Comparison of ENCODE assay signal across 17 mouse cellular contexts in genomic region chr6:121250406-121250805, GRCm38 (mm10). TPM values are rescaled to one million over a fixed set of nuclear protein-coding genes. Genes with fewer than 3 reads are reported as not detected.
DNase-seq lines count a peak whose midpoint lies in the region; ATAC-seq and TF ChIP-seq lines count a peak whose summit lies in the region.
"Had no signal": no experiment of that assay in that cellular context is flagged by ENCODE, and none has a peak within 500 bp of the region (broad histone marks: within the 10 kb centered on the region; RNA-seq: fewer than 3 reads in every experiment).

No protein-coding gene starts in this region.

- H3K36me3 ChIP-seq in kidney, adult 2 months (ENCODE audit: control insufficient read depth, insufficient read depth, low read length) = peaks cover 3% of the 10 kb centered on the region; the same call in 1 of the 2 replicates
- H3K36me3 ChIP-seq in kidney, embryonic 15.5 days = no peaks in the 10 kb centered on the region
- peaks cover 11% of the 10 kb centered on the region; the same call in 1 of the 2 replicates for H3K36me3 ChIP-seq in liver, adult 2 months (ENCODE audit: control insufficient read depth, insufficient read depth, low read length)
- H3K36me3 ChIP-seq in CH12.LX (replicated peaks in 1 of 2; ENCODE audit: control insufficient read depth in 1 of 2, insufficient read depth in 1 of 2, low read length in 1 of 2) = no peaks in the 10 kb centered on the region
- H3K36me3 ChIP-seq in hindbrain, embryonic 13.5 days = no peaks in the 10 kb centered on the region
- H3K36me3 ChIP-seq: embryonic facial prominence, embryonic 12.5 days; forebrain, embryonic 15.5 days; heart, embryonic 13.5 days had no signal

- DNase-seq in kidney, adult 2 months = peak; percentile 68
- peak; percentile 90 for DNase-seq in liver, adult 2 months (ENCODE audit: extremely low read depth, low read depth, low spot score)
- no peak for DNase-seq in liver
- no peak for DNase-seq in CH12.LX (ENCODE audit: extremely low read depth)
- DNase-seq: adrenal gland, postnatal 10 days; cerebellum, adult 11-12 months; cerebellum, adult 9-10 months; cerebellum, postnatal 25 days; gastrocnemius, postnatal 36 days; heart, adult 11 months; heart, postnatal 36 days had no signal

- no peak for TF ChIP-seq RAD21 in CH12.LX (IDR thresholded peaks at IDR 0.05; ENCODE audit: low read depth, low read length)

- peaks cover 5% of the 10 kb centered on the region; the same call in 1 of the 2 replicates for H3K4me1 ChIP-seq in kidney, adult 2 months (ENCODE audit: control insufficient read depth, insufficient read depth, low read length)
- H3K4me1 ChIP-seq in kidney, embryonic 15.5 days = 0 out of 2 replicates have a peak, but pooled peaks cover 7% of the 10 kb centered on the region
- peaks cover 24% of the 10 kb centered on the region for H3K4me1 ChIP-seq in liver, adult 2 months (ENCODE audit: control insufficient read depth, insufficient read depth, low read length)
- H3K4me1 ChIP-seq in CH12.LX (ENCODE audit: control insufficient read depth in 1 of 2, insufficient read depth in 2 of 2) = peaks cover 13 to 39% of the 10 kb centered on the region in 2 experiments
- H3K4me1 ChIP-seq in hindbrain, embryonic 13.5 days (replicated peaks) = peaks cover 6% of the 10 kb centered on the region
- H3K4me1 ChIP-seq: embryonic facial prominence, embryonic 12.5 days had no signal

- no peak overlapping the region for H3K4me3 ChIP-seq in kidney, adult 2 months (ENCODE audit: insufficient read depth, low read depth, low read length)
- no peak overlapping the region for H3K4me3 ChIP-seq in kidney, embryonic 15.5 days (replicated peaks)
- no peak overlapping the region for H3K4me3 ChIP-seq in liver, adult 2 months (ENCODE audit: insufficient read depth, low read depth, low read length)
- H3K4me3 ChIP-seq in CH12.LX (replicated peaks in 1 of 3; ENCODE audit: low read depth in 2 of 3, low read length in 2 of 3, poor library complexity in 1 of 3) = no peak overlapping the region
- H3K4me3 ChIP-seq in hindbrain, embryonic 13.5 days = no peak overlapping the region
- H3K4me3 ChIP-seq: embryonic facial prominence, embryonic 12.5 days; forebrain, embryonic 15.5 days; heart, embryonic 13.5 days had no signal

- TF ChIP-seq CTCF in kidney, adult 2 months (conservative IDR thresholded peaks at IDR 0.05; ENCODE audit: insufficient read depth, insufficient read length, low read depth, low read length) = no peak
- no peak for TF ChIP-seq CTCF in liver, adult 2 months (IDR thresholded peaks at IDR 0.05; ENCODE audit: low read depth, low read length)
- TF ChIP-seq CTCF in CH12.LX (conservative IDR thresholded peaks at IDR 0.05 in 1 of 2, IDR thresholded peaks at IDR 0.05 in 1 of 2; ENCODE audit: low read depth in 2 of 2, low read length in 2 of 2) = no peak

- WGBS in kidney, adult 2 months = 37% methylated on average over 1 of the region's 1 CpGs
- 43% methylated on average over 1 of the region's 1 CpGs for WGBS in kidney, embryonic 15.5 days
- 37% methylated on average over 1 of the region's 1 CpGs for WGBS in liver, adult 2 months
- 50% methylated on average over 1 of the region's 1 CpGs for WGBS in hindbrain, embryonic 13.5 days

- dilution Hi-C loops in CH12.LX (cut with MboI; ENCODE audit: extremely low pct_ligation_motif_present, extremely low pct_unique_long_range_greater_than_20kb, low sequenced_read_pairs) = no loop called here

- no peak overlapping the region for H3K9ac ChIP-seq in kidney, embryonic 15.5 days
- H3K9ac ChIP-seq in liver, adult 2 months (ENCODE audit: low read depth, low read length) = no peak overlapping the region
- no peak overlapping the region for H3K9ac ChIP-seq in CH12.LX (ENCODE audit: insufficient read depth, low read depth)
- no peak overlapping the region for H3K9ac ChIP-seq in hindbrain, embryonic 13.5 days
- H3K9ac ChIP-seq: embryonic facial prominence, embryonic 12.5 days; forebrain, embryonic 15.5 days; heart, embryonic 13.5 days had no signal

- in situ Hi-C loops in CH12.LX (cut with MboI; ENCODE audit: low pct_ligation_motif_present, low pct_unique_long_range_greater_than_20kb, low sequenced_read_pairs) = no loop called here

- no peak overlapping the region for H3K4me2 ChIP-seq in kidney, embryonic 15.5 days
- no peak overlapping the region for H3K4me2 ChIP-seq in CH12.LX (ENCODE audit: insufficient read depth, low read depth, poor library complexity, severe bottlenecking)
- no peak overlapping the region for H3K4me2 ChIP-seq in hindbrain, embryonic 13.5 days
- H3K4me2 ChIP-seq: embryonic facial prominence, embryonic 12.5 days; forebrain, embryonic 15.5 days; heart, embryonic 13.5 days had no signal

- H3K9me3 ChIP-seq in kidney, embryonic 15.5 days (replicated peaks) = no peaks in the 10 kb centered on the region
- H3K9me3 ChIP-seq in CH12.LX (replicated peaks; ENCODE audit: low read length) = no peaks in the 10 kb centered on the region
- H3K9me3 ChIP-seq in hindbrain, embryonic 13.5 days = no peaks in the 10 kb centered on the region
- H3K9me3 ChIP-seq: embryonic facial prominence, embryonic 12.5 days; forebrain, embryonic 15.5 days; G1E; heart, embryonic 13.5 days had no signal

- no peaks in the 10 kb centered on the region for H3K27me3 ChIP-seq in kidney, adult 2 months (replicated peaks; ENCODE audit: control insufficient read depth, insufficient read depth, low read length)
- 0 out of 2 replicates have a peak, but pooled peaks cover 5% of the 10 kb centered on the region for H3K27me3 ChIP-seq in kidney, embryonic 15.5 days
- no peaks in the 10 kb centered on the region for H3K27me3 ChIP-seq in liver, adult 2 months (ENCODE audit: control insufficient read depth, insufficient read depth, low read length)
- peaks cover 9% of the 10 kb centered on the region for H3K27me3 ChIP-seq in CH12.LX (replicated peaks)
- peaks cover 13% of the 10 kb centered on the region for H3K27me3 ChIP-seq in hindbrain, embryonic 13.5 days
- H3K27me3 ChIP-seq: forebrain, embryonic 15.5 days had no signal

- TF ChIP-seq POLR2A in kidney, adult 2 months (IDR thresholded peaks at IDR 0.05; ENCODE audit: low read depth, low read length) = no peak
- TF ChIP-seq POLR2A in liver, adult 2 months (IDR thresholded peaks at IDR 0.05; ENCODE audit: extremely low read depth, insufficient read depth, low read length) = no peak
- TF ChIP-seq POLR2A in CH12.LX (IDR thresholded peaks at IDR 0.05; ENCODE audit: low read depth, low read length) = no peak

- 0 out of 2 replicates have a peak, but pooled peaks have one; percentile 1 for TF ChIP-seq EP300 in CH12.LX (IDR thresholded peaks at IDR 0.05; ENCODE audit: low read length)

- no peak overlapping the region for H3K27ac ChIP-seq in kidney, adult 2 months (ENCODE audit: insufficient read depth, low read depth, low read length)
- no peak overlapping the region for H3K27ac ChIP-seq in kidney, embryonic 15.5 days
- H3K27ac ChIP-seq in liver, adult 2 months (replicated peaks; ENCODE audit: insufficient read depth, low read depth, low read length) = no peak overlapping the region
- H3K27ac ChIP-seq in CH12.LX (ENCODE audit: insufficient read depth, low read depth) = no peak overlapping the region
- H3K27ac ChIP-seq in hindbrain, embryonic 13.5 days = no peak overlapping the region
- H3K27ac ChIP-seq: embryonic facial prominence, embryonic 12.5 days; forebrain, embryonic 15.5 days; heart, embryonic 13.5 days had no signal

- ATAC-seq in kidney, embryonic 15.5 days (replicated peaks; ENCODE audit: low FRiP score) = no peak
- ATAC-seq in hindbrain, embryonic 13.5 days (ENCODE audit: low FRiP score) = no peak
- ATAC-seq: forebrain, embryonic 15.5 days had no signal

- peaks cover 13% of the 10 kb centered on the region; the same call in 1 of the 2 replicates for H3K79me2 ChIP-seq in liver, adult 2 months (ENCODE audit: control insufficient read depth, insufficient read depth, low read length)
- no peaks in the 10 kb centered on the region for H3K79me2 ChIP-seq in CH12.LX (replicated peaks; ENCODE audit: control insufficient read depth, extremely low read depth, insufficient read depth, poor library complexity, severe bottlenecking)

TF ChIP-seq in CH12.LX, 34 proteins besides CTCF, POLR2A, EP300 and RAD21 (continues in another document):
- TF ChIP-seq ZMIZ1 (IDR thresholded peaks at IDR 0.05; ENCODE audit: low read depth, low read length) (no peak), RCOR1 (conservative IDR thresholded peaks at IDR 0.05; ENCODE audit: low read depth, low read length) (no peak), IRF4 (IDR thresholded peaks at IDR 0.05; ENCODE audit: low read depth, low read length) (no peak), NRF1 (IDR thresholded peaks at IDR 0.05; ENCODE audit: low read depth, low read length) (no peak), CHD2 (IDR thresholded peaks at IDR 0.05; ENCODE audit: low read length) (no peak), GABPA (IDR thresholded peaks at IDR 0.05; ENCODE audit: insufficient replicate concordance, low read depth, low read length) (no peak)

RNA-seq across cellular contexts. Expression of gene Usp18, which starts 4.7 kb away (rescaled TPM):
- 5.9 and 9.7 TPM in 2 replicates for polyA plus RNA-seq in kidney, adult 2 months (2012; rRNA removed)
- 2.1 and 3.2 TPM in 2 replicates for polyA plus RNA-seq in kidney, embryonic 15.5 days (2015; fragmentation: Nextera tagmentation; extraction: Ambion mirVana)
- 16.8 and 25.5 TPM in 2 replicates for total RNA-seq in liver, adult 2 months (2014; rRNA removed)
- polyA plus RNA-seq in liver, adult 2 months (2012; rRNA removed) = 9.7 and 27.8 TPM in 2 replicates
- total RNA-seq in CH12.LX (2012; rRNA removed) (1.3 TPM in 2 replicates), CH12.LX (2014; rRNA removed) (0.36 and 0.63 TPM in 2 replicates)
- 1.3 and 1.5 TPM in 2 replicates for polyA plus RNA-seq in CH12.LX (2012; ENCODE audit: insufficient read length, low read depth)
- polyA plus RNA-seq in hindbrain, embryonic 13.5 days (2015; fragmentation: Nextera tagmentation; extraction: Ambion mirVana) = 0.96 and 1.0 TPM in 2 replicates

RNA-seq across cellular contexts. Expression of gene Tuba8, which starts 39.9 kb away (rescaled TPM):
- 0.94 and 2.5 TPM in 2 replicates for polyA plus RNA-seq in kidney, adult 2 months (2012; rRNA removed)
- 0.22 and 0.43 TPM in 2 replicates for polyA plus RNA-seq in kidney, embryonic 15.5 days (2015; fragmentation: Nextera tagmentation; extraction: Ambion mirVana)
- 0.55 and 1.9 TPM in 2 replicates for total RNA-seq in liver, adult 2 months (2014; rRNA removed)
- polyA plus RNA-seq in liver, adult 2 months (2012; rRNA removed) = 1.5 and 1.6 TPM in 2 replicates
- total RNA-seq in CH12.LX (2012; rRNA removed) (not detected in 2 replicates), CH12.LX (2014; rRNA removed) (not detected in 2 replicates)
- polyA plus RNA-seq in CH12.LX (2012; ENCODE audit: insufficient read length, low read depth) = not detected in 2 replicates
- polyA plus RNA-seq in hindbrain, embryonic 13.5 days (2015; fragmentation: Nextera tagmentation; extraction: Ambion mirVana) = 0.39 and 0.40 TPM in 2 replicates

RNA-seq across cellular contexts. Expression of gene Slc6a13, which starts 49.6 kb away (rescaled TPM):
- polyA plus RNA-seq in kidney, adult 2 months (2012; rRNA removed) = 95.6 and 117 TPM in 2 replicates
- polyA plus RNA-seq in kidney, embryonic 15.5 days (2015; fragmentation: Nextera tagmentation; extraction: Ambion mirVana) = 21.6 and 22.2 TPM in 2 replicates
- 159 and 178 TPM in 2 replicates for total RNA-seq in liver, adult 2 months (2014; rRNA removed)
- polyA plus RNA-seq in liver, adult 2 months (2012; rRNA removed) = 264 and 272 TPM in 2 replicates
- 9.6 and 12.3 TPM in 2 replicates for total RNA-seq in CH12.LX (2012; rRNA removed)
- 12.7 and 15.4 TPM in 2 replicates for total RNA-seq in CH12.LX (2014; rRNA removed)
- 17.4 and 21.5 TPM in 2 replicates for polyA plus RNA-seq in CH12.LX (2012; ENCODE audit: insufficient read length, low read depth)
- polyA plus RNA-seq in hindbrain, embryonic 13.5 days (2015; fragmentation: Nextera tagmentation; extraction: Ambion mirVana) = 35.8 and 36.9 TPM in 2 replicates

Comparison
In these comparisons a context has a peak if more than half of its experiments do, and no peak if none do; other contexts are left out.
1. DNase-seq: peak in kidney, adult 2 months (single experiment) and liver, adult 2 months (single experiment); none in liver (single experiment) and CH12.LX (single experiment).